Mouse (Mus musculus) stomach, postnatal 0 days (tissue): ENCODE measurements at regions not wholly inside any gene's neighbourhood (a gene's known extent, or its start where the extent isn't known, plus 50 kb on each side); places are given as distances from the start of the nearest gene placed in this dataset.

Experiments
- CTCF ChIP-seq: IDR thresholded peaks from 2 replicates; pipeline ENCODE4 v1.5.1; 2016; ENCODE audit warnings: antibody characterized with exemption, low read depth, mild to moderate bottlenecking, moderate library complexity
- EP300 ChIP-seq: optimal IDR thresholded peaks from 2 replicates; pipeline ENCODE3; 2016; ENCODE audit warnings: antibody characterized with exemption

- no peak for TF ChIP-seq CTCF
- TF ChIP-seq EP300 = no peak
Observed at GRCm38 (mm10) chr11:114303636-114304354, 236.9 kb upstream of the Sdk2 start.
